Mouse (Mus musculus) stomach, postnatal 0 days (tissue): ENCODE data around the gene Mrpl37.

ENCODE experiments used
- CTCF ChIP-seq: IDR thresholded peaks from 2 replicates; pipeline ENCODE4 v1.5.1; 2016; ENCODE audit warnings: antibody characterized with exemption, low read depth, mild to moderate bottlenecking, moderate library complexity
- EP300 ChIP-seq: optimal IDR thresholded peaks from 2 replicates; pipeline ENCODE3; 2016; ENCODE audit warnings: antibody characterized with exemption

DNA sequence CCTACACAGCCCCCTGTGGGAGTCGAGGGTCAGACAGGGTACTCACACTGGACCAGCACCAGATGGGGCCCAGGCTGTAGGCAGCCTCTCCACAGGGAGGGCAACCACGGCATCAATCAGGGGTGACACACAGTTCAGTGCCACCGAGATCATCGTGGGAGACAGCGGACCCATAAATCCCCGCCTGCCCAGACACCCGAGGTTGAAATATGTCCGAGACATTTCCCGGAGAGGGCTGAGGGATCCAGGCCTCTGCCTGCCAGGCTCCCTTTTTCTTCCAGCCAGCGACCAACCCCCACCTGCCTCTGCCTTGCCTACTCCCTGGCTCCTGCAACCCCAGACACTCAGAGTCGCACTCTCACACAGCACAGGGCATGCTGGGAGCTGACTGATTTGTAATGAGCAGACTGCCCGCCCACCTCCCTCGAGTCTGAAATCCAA is 41.6 kb upstream of the Mrpl37 start:
- TF ChIP-seq EP300, result no peak
- no peak for TF ChIP-seq CTCF
